Mouse (Mus musculus) heart, adult 2 months (tissue): ENCODE data around the gene Bcl2l15.

Experiments used
- CTCF ChIP-seq: fragments of 200-600 bp; IDR thresholded peaks from 2 replicates; pipeline ENCODE4 v1.8.1; 2022; ENCODE audit warnings: antibody characterized with exemption, mild to moderate bottlenecking, moderate library complexity
- EP300 ChIP-seq: fragments of 200-500 bp; IDR thresholded peaks from 2 replicates; pipeline ENCODE4 v1.6.1; 2011; ENCODE audit warnings: low read depth, low read length, control low read depth; ENCODE audit not compliant: insufficient read depth

GRCm38 (mm10) chr3:103852565-103853299, 20.3 kb downstream of the Bcl2l15 start:
- TF ChIP-seq EP300 (no peak), CTCF (peak; percentile 57)
